Mouse (Mus musculus) C2C12 (cell line): ENCODE data around the gene Nfia. TPM values are rescaled to one million over a fixed set of nuclear protein-coding genes. Genes with fewer than 3 reads are reported as not detected.

ENCODE experiments used
- H3K27me3 ChIP-seq: one replicate; pipeline ENCODE4 v1.6.1; 2011; ENCODE audit not compliant: control insufficient read depth, insufficient read depth, insufficient read length
- H3K36me3 ChIP-seq: one replicate; pipeline ENCODE4 v1.6.1; 2011; ENCODE audit not compliant: control insufficient read depth, insufficient read depth
- H3K4me3 ChIP-seq: one replicate; pipeline ENCODE4 v1.5.1; 2011; ENCODE audit warnings: mild to moderate bottlenecking, control low read depth; ENCODE audit not compliant: poor library complexity, insufficient read depth, severe bottlenecking
- H3K79me2 ChIP-seq: one replicate; pipeline ENCODE4 v1.6.1; 2011; ENCODE audit not compliant: control insufficient read depth, insufficient read depth
- H3K79me3 ChIP-seq: one replicate; pipeline ENCODE4 v1.6.1; 2011; ENCODE audit warnings: low read depth, control low read depth
- H3ac ChIP-seq: one replicate; pipeline ENCODE3; 2011; ENCODE audit warnings: low read depth; ENCODE audit not compliant: control insufficient read depth, insufficient read length
- CEBPB ChIP-seq: IDR thresholded peaks from one replicate; pipeline ENCODE4 v1.6.1; 2011; ENCODE audit warnings: low read depth, mild to moderate bottlenecking, control low read depth, moderate library complexity
- CTCF ChIP-seq: IDR thresholded peaks from one replicate; pipeline ENCODE4 v1.5.1; 2011; ENCODE audit not compliant: control insufficient read depth, insufficient read depth, insufficient read length
- FOSL1 ChIP-seq: IDR thresholded peaks from one replicate; pipeline ENCODE4 v1.8.0; 2011; ENCODE audit warnings: mild to moderate bottlenecking, low read length; ENCODE audit not compliant: poor library complexity, insufficient read depth, severe bottlenecking
- MAX ChIP-seq: IDR thresholded peaks from one replicate; pipeline ENCODE4 v1.6.1; 2011; ENCODE audit warnings: mild to moderate bottlenecking, control low read depth
- MYOD1 ChIP-seq: IDR thresholded peaks from one replicate; pipeline ENCODE4 v1.6.1; 2011; ENCODE audit warnings: low read depth; ENCODE audit not compliant: control insufficient read depth, insufficient read length
- MYOG ChIP-seq: IDR thresholded peaks from one replicate; pipeline ENCODE4 v1.6.1; 2011; ENCODE audit not compliant: control insufficient read depth, insufficient read length; ENCODE audit errors: extremely low read depth
- USF1 ChIP-seq: IDR thresholded peaks from one replicate; pipeline ENCODE4 v1.6.1; 2011; ENCODE audit warnings: low read depth, mild to moderate bottlenecking, control low read depth, moderate library complexity
- polyA plus RNA-seq: library from polyadenylated mRNA; unstranded; fragments of >200 nt; fragmentation: generic; extraction: Trizol; gene quantifications from one replicate; pipeline ENCODE4 v1.2.1, GENCODE M21; 2012; ENCODE audit warnings: missing spikeins

The Nfia gene
- polyA plus RNA-seq, 1 experiment, result 0.33 TPM

DNA sequence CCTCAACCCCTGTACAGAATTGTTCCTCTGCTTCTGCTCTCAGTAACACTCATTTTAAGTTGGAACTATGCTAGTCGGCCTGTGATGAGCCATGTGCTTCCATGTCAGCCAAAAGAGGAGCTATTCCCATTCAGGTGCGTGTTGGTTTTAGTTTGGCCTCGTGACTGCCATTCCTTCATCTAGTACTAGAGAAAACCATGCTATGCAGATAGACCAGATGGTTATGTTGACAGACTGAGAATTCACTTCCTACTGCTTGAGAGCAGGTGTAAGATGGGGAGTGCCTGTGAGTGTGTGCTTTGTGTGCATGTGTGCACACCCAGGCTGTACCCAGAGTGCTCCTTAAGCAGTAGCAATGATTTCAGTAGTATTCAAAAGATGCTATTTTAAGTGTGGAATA is 15.0 kb downstream of the Nfia start:
- H3K79me3 ChIP-seq, result no peaks in the 10 kb centered on the region
- H3K4me3 ChIP-seq, result no peak overlapping the region
- TF ChIP-seq MYOG, result no peak
- TF ChIP-seq MAX, result no peak
- no peaks in the 10 kb centered on the region for H3K27me3 ChIP-seq
- no peak overlapping the region for H3ac ChIP-seq
- no peaks in the 10 kb centered on the region for H3K79me2 ChIP-seq
- H3K36me3 ChIP-seq, result no peaks in the 10 kb centered on the region

DNA sequence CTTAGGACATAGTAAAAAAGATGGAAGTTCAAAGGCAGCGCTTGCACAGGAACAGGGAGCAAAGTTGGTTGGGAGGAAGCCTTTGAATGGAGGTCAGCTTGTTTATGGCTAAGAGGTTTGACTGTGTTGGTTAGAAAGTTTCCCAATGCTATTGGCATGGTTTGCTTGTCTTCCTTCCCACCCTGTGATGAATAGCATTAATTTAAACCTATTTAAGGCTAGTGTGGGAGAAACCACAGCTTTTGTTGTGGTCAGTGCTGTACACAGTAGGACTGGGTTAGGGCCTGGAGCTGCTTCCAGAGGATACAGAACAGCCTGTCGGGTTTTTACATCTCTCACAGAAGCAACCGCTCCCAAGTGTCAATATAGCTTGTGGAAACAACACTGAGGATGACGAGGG is 16.0 kb downstream of the Nfia start:
- H3K79me3 ChIP-seq, result no peaks in the 10 kb centered on the region
- H3K27me3 ChIP-seq, result no peaks in the 10 kb centered on the region
- TF ChIP-seq CEBPB (no peak), USF1 (no peak), MYOG (no peak), FOSL1 (no peak), MYOD1 (no peak), MAX (no peak), CTCF (no peak)
- H3K4me3 ChIP-seq, result no peak overlapping the region
- H3K36me3 ChIP-seq, result no peaks in the 10 kb centered on the region
- no peak overlapping the region for H3ac ChIP-seq
- no peaks in the 10 kb centered on the region for H3K79me2 ChIP-seq

DNA sequence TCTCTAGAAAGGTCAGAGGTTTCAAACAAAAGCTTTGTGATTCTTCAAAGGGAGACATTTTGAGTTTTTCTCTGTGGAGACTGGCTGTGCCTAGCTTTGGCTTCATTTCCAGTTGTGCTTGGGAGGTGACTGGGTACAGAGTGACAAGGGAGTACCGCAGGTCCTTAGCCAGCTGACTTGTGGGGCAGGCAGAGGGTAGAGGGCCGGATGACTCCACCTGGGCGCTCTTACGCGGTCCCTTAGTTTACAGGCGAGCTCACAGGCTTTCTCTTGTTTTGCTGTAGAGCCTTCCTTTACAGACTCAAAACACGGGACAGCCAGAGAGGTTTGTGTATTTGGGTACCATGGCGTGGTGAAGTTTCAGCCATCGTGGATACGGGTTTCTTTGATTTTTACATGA is 21.4 kb downstream of the Nfia start:
- Histone ChIP-seq H3ac (no peak overlapping the region), H3K4me3 (no peak overlapping the region), H3K79me3 (no peaks in the 10 kb centered on the region), H3K27me3 (no peaks in the 10 kb centered on the region), H3K36me3 (no peaks in the 10 kb centered on the region), H3K79me2 (no peaks in the 10 kb centered on the region)
- TF ChIP-seq FOSL1, result no peak

DNA sequence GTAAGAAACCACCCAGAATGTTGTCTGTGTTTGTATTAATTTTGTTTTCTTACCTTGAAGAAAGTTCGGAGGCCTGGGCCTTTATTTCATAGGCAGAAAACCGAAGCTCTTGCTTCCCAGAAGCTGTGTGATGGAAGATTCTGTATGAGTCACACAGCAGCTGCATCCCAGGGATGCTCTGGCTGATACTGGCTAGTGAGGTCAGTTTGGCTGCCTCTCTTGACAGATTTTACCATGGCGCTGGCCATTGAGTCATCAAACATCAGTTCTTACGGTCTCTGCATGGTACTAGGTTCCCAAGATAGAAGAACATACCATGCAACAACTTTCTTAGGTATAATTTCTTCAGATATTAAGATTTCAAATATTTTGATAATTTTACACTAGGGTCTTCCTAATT is 22.3 kb downstream of the Nfia start:
- Histone ChIP-seq H3ac (no peak overlapping the region), H3K79me2 (no peaks in the 10 kb centered on the region), H3K4me3 (no peak overlapping the region), H3K27me3 (no peaks in the 10 kb centered on the region), H3K36me3 (no peaks in the 10 kb centered on the region), H3K79me3 (no peaks in the 10 kb centered on the region)
- TF ChIP-seq CTCF (no peak), FOSL1 (no peak), MYOD1 (no peak), USF1 (no peak), MYOG (no peak), CEBPB (no peak), MAX (no peak)

DNA sequence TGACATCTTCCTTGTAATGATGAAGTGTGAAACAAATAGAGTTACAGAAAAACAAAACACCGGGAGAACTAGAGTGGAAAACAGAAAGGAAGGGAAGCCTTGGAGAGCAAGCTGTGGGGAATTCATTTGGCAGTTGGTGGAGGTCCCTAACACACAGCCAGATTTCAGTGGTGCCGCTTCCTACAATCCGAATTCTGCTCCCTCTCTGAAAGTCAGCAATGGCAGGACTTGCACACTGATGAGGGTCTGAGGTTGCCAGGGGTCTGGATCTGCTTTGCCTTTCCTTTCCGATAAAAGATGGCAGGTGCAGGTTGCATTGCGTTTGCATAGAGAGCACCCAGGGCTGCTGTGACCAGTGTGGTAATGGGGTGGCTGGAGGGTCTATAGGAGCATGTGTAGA is 23.4 kb downstream of the Nfia start:
- H3K27me3 ChIP-seq, result no peaks in the 10 kb centered on the region
- no peak overlapping the region for H3ac ChIP-seq
- no peak overlapping the region for H3K4me3 ChIP-seq
- no peaks in the 10 kb centered on the region for H3K36me3 ChIP-seq
- no peaks in the 10 kb centered on the region for H3K79me3 ChIP-seq
- no peak for TF ChIP-seq MAX
- TF ChIP-seq MYOG, result no peak
- no peak for TF ChIP-seq FOSL1
- TF ChIP-seq USF1, result no peak
- no peaks in the 10 kb centered on the region for H3K79me2 ChIP-seq

DNA sequence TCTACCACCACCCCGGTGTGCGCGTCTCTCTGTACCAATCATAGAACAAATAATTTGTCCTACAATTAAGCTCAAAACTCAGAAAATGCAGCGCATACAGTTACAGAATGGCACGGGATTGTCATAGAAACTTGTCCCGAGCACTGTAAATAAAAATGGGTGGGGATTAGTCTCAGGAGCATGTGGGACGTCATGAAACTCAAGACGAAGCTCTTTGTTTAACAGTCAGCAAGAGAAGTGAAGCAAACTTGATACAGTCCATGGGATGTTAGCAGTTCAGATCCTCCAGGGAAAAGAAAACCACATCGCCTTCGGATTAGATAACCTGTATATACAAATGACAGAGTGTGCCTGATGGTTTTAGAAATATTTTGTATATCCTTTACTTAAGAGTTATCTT is 24.0 kb downstream of the Nfia start:
- Histone ChIP-seq H3K36me3 (no peaks in the 10 kb centered on the region), H3K79me2 (no peaks in the 10 kb centered on the region), H3K79me3 (no peaks in the 10 kb centered on the region), H3ac (no peak overlapping the region), H3K27me3 (no peaks in the 10 kb centered on the region), H3K4me3 (no peak overlapping the region)
- no peak for TF ChIP-seq MYOG
- no peak for TF ChIP-seq USF1
- no peak for TF ChIP-seq MAX
- no peak for TF ChIP-seq CTCF
- TF ChIP-seq FOSL1, result no peak
- TF ChIP-seq MYOD1, result no peak
- TF ChIP-seq CEBPB, result no peak
